Mouse (Mus musculus): ENCODE results near the gene B3galt4. TPM values are rescaled to one million over a fixed set of nuclear protein-coding genes. Genes with fewer than 3 reads are reported as not detected.
A peak's percentile ranks its signal among the peaks of the same experiment; 100 is the strongest.

The B3galt4 gene
- polyA plus RNA-seq, 1 experiment from 2014 or later, result 8.0 TPM

DNA sequence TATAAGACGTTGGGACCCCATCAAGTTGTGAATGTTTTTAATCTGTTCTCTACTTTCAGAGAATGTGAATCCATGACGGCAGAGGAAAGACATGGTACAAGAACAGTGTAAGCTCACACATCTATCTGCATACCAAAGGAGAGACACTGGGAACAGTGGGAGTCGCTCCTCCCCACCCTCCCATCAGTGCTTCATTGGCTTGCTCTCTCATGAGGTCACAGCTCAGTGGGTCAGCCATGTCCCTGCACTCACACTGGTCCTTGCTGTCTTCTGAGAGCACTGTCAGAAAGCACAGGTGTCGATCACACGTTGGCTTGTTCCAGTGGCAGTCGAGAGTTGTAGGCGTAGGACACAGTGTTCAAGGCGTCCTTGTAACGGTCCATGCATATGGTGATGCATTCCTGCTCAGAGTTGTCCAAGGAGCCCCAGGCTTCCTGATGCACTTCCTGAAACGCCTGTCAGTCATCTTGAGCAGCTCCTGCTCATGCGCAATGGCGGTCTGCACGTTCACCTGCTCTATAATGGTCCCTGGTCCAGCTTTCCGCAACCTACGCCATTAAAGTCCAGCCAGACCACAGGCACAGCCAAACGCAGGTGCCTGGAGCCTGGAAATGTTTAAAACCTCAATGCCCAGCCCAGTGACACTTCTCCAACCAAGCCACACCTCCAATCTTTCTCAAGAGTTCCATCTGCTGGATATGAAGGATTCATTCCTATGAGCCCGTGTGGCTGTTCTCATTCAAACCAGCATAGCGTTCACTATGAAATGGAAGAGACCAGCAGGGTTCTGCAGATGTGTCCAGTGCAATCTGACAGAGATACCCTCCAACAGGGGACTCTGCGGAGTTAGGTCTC, 29.1 kb upstream of the B3galt4 start:
- ATAC-seq (ENCODE audit: low FRiP score, low read depth), result no peak
- no peak overlapping the region for H3K9ac ChIP-seq
- 73% methylated on average over 19 of the region's 19 CpGs for WGBS
- H3K27ac ChIP-seq, result no peak overlapping the region
- H3K4me3 ChIP-seq, result peak overlapping the region; percentile 54; the same call in 1 of the 2 replicates
- H3K4me2 ChIP-seq (replicated peaks), result peak overlapping the region; percentile 70
- no peaks in the 10 kb centered on the region for H3K9me3 ChIP-seq
- no peaks in the 10 kb centered on the region for H3K36me3 ChIP-seq
- H3K4me1 ChIP-seq, result peaks cover 25% of the 10 kb centered on the region
- H3K27me3 ChIP-seq, result peaks cover 56% of the 10 kb centered on the region

DNA sequence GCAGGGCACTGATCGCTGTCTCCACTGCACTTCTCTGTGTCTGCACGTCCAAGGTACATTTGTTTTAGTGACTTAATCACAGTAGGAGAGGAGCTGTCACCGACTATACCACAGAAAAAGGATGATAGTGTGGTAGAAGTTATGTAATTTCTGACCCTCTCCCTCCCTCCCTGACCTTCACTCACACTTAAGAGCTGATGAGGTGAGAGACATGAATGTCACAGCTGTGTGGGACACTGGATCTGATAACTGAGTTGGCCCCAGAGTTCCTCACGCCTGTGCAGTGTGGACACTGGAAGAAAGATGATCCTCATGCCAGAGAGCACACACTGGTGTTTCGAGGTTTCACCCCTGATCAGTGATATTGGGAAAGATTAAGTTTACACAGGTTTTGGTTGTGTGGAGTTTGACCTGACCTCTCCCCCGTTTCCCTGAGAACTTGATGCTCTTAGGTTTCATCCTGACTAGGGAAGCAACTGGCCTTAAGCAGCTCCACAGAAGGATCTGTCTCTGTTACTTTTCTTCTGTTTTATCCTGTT, 28.3 kb upstream of the B3galt4 start:
- Histone ChIP-seq H3K9ac (no peak overlapping the region), H3K36me3 (no peaks in the 10 kb centered on the region), H3K4me2 (replicated peaks) (no peak overlapping the region), H3K9me3 (no peaks in the 10 kb centered on the region), H3K27me3 (peaks cover 64% of the 10 kb centered on the region), H3K4me3 (no peak overlapping the region), H3K4me1 (peaks cover 25% of the 10 kb centered on the region), H3K27ac (no peak overlapping the region)
- ATAC-seq (ENCODE audit: low FRiP score, low read depth), result no peak
- WGBS, result 75% methylated on average over 6 of the region's 6 CpGs

DNA sequence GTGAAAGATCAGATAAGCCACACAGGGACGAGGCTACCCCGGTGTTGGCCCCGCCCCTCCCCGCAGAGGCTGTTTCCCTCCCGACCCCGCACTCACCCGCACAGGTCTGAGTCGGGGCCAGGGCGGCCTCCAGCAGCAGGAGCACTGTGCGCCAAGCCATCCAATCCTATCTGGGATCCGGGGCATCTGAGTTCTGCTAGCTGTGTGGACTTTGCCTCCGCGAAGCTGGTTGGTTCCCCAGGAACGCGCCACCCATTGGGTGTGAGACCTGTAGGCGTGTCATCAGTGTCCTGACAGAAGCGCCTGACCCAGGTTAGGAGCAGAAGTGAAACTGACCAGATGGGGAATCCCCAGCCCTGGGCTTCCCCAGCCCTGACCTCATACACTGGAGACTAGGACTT, 27.3 kb upstream of the B3galt4 start:
- Histone ChIP-seq H3K9me3 (no peaks in the 10 kb centered on the region), H3K4me2 (replicated peaks) (peak overlapping the region; percentile 62), H3K27me3 (peaks cover 72% of the 10 kb centered on the region), H3K9ac (peak overlapping the region; percentile 39), H3K4me3 (peak overlapping the region; percentile 37), H3K27ac (no peak overlapping the region), H3K36me3 (no peaks in the 10 kb centered on the region), H3K4me1 (peaks cover 25% of the 10 kb centered on the region)
- ATAC-seq (ENCODE audit: low FRiP score, low read depth), result peak; percentile 39; the same call in 1 of the 2 replicates
- WGBS, result 0% methylated on average over 17 of the region's 17 CpGs

DNA sequence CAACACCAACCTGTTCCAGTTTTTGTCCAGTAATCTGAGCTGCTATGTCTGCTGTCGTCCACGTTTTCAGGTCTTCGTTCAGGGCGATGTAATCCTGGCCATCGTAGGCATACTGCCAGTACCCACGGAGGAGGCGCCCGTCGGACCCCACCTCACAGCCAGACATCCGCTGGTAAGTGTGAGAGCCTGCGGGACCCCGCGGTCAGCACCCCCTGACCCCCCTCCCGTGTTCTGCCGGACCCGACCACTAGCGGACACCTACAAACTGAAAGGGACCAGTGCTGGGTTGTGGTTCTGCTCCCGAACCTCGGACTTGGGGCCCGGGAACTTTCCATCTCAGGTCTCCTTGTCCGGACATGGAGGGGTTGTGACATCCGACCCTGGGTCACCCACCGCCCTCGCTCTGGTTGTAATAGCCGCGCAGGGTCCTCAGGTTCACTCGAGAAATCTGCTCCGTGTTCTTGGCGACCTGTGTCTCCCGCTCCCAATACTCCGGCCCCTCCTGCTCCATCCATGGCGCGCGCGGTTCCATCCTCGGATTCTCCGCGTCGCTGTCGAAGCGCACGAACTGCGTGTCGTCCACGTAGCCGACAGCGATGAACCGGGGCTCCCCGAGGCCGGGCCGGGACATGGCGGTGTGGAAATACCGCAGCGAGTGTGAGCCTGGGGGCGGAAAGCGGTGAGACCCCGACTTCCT, 26.7 kb upstream of the B3galt4 start:
- H3K9ac ChIP-seq, result peak overlapping the region; percentile 39
- peaks cover 25% of the 10 kb centered on the region for H3K4me1 ChIP-seq
- ATAC-seq (ENCODE audit: low FRiP score, low read depth), result no peak
- peak overlapping the region; percentile 37 for H3K4me3 ChIP-seq
- H3K27ac ChIP-seq, result no peak overlapping the region
- WGBS, result 2% methylated on average over 56 of the region's 57 CpGs
- no peaks in the 10 kb centered on the region for H3K9me3 ChIP-seq
- H3K4me2 ChIP-seq (replicated peaks), result peak overlapping the region; percentile 62
- H3K27me3 ChIP-seq, result peaks cover 78% of the 10 kb centered on the region
- H3K36me3 ChIP-seq, result no peaks in the 10 kb centered on the region

DNA sequence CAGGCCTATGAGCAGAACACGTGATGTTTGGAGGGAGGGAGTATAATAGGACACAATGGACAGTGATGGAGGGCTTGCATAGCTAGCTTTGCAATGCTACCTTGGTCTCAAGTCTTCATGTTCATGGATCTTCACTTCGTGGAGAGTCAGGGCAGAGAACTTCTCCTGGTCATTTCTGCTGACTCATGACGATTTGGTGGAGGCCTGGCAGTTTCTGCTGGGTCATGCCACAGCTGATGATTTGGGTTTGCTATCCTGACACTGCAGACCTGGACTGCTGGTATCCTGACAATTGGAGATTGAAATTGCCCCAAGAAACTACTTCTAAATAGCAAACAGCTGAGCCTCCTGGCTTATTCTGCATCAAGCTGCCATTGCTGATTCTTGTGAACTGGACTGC, 22.3 kb upstream of the B3galt4 start:
- peaks cover 15% of the 10 kb centered on the region; the same call in 1 of the 2 replicates for H3K4me1 ChIP-seq
- H3K27ac ChIP-seq, result no peak overlapping the region
- H3K9ac ChIP-seq, result no peak overlapping the region
- no peak overlapping the region for H3K4me3 ChIP-seq
- 55% methylated on average over 3 of the region's 3 CpGs for WGBS
- peaks cover 57% of the 10 kb centered on the region for H3K27me3 ChIP-seq
- no peaks in the 10 kb centered on the region for H3K36me3 ChIP-seq
- no peaks in the 10 kb centered on the region; the same call in 1 of the 2 replicates for H3K9me3 ChIP-seq
- no peak for ATAC-seq (ENCODE audit: low FRiP score, low read depth)
- H3K4me2 ChIP-seq (replicated peaks), result no peak overlapping the region

DNA sequence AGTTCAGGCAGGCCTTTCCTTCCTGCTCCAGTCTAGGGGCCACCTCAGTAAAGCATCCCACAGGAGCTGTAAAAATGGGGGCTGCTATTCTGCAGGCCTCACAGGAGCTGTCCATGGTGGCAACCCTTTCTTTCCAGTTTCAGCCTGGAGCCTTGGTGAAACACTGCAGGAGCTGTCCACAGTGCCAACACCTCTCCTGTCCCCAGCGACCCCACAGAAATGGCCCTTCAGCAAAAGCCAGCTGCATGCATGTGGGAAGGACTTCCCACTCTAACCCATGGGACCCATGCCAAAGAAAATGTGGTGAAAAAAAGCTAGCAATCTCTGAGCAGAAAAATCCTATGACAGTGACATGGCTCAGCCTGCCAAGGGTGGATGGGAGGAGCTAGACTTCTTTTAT, 21.4 kb upstream of the B3galt4 start:
- peak; percentile 40; the same call in 1 of the 2 replicates for ATAC-seq (ENCODE audit: low FRiP score, low read depth)
- WGBS, result 4% methylated on average over 1 of the region's 1 CpGs
- H3K36me3 ChIP-seq, result no peaks in the 10 kb centered on the region
- H3K4me3 ChIP-seq, result no peak overlapping the region
- 0 out of 2 replicates have a peak, but pooled peaks cover 6% of the 10 kb centered on the region for H3K4me1 ChIP-seq
- no peak overlapping the region for H3K27ac ChIP-seq
- H3K4me2 ChIP-seq (replicated peaks), result no peak overlapping the region
- no peak overlapping the region for H3K9ac ChIP-seq
- peaks cover 49% of the 10 kb centered on the region for H3K27me3 ChIP-seq
- H3K9me3 ChIP-seq, result no peaks in the 10 kb centered on the region; the same call in 1 of the 2 replicates

DNA sequence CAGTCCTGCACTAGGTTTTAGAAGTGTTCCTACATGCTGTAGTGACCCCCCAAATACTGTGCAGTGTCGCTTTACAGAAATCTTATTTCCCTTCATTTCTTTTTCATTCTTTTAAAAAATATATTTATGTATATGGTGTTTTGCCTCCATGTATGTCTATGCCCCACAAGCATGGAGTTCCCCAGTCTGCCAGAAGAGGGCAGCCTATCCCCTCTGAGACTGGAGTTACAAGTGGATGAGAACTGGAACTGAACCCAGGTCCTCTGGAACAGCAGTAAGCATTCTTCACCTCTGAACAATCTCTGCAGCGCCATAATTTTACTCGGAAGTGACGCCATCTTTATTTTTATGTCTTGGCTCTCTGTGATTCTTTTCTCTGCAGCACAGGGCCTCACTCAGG, 18.1 kb upstream of the B3galt4 start:
- Histone ChIP-seq H3K9me3 (no peaks in the 10 kb centered on the region; the same call in 1 of the 2 replicates), H3K27me3 (peaks cover 16% of the 10 kb centered on the region), H3K27ac (no peak overlapping the region), H3K4me2 (replicated peaks) (no peak overlapping the region), H3K9ac (no peak overlapping the region), H3K4me1 (0 out of 2 replicates have a peak, but pooled peaks cover 6% of the 10 kb centered on the region), H3K36me3 (peaks cover 20% of the 10 kb centered on the region), H3K4me3 (no peak overlapping the region)
- WGBS, result 76% methylated on average over 4 of the region's 4 CpGs
- no peak for ATAC-seq (ENCODE audit: low FRiP score, low read depth)

DNA sequence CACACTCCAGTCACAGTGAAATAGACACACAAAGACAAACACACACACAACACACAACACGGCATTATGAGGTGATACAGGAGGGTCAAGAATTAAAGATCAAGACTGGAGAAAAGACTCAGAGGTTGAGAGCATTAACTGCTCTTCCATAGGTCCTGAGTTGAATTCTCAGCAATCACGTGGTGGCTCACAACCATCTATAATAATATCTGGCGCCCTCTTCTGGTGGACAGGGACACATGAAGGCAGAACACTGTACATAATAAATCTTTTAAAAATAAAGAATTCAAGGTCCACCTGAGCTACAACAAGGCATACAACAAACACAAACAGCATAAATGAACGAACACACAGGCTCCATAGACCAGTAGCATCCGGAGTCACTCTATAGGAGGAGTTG, 17.6 kb upstream of the B3galt4 start:
- H3K4me1 ChIP-seq, result 0 out of 2 replicates have a peak, but pooled peaks cover 6% of the 10 kb centered on the region
- H3K27ac ChIP-seq, result no peak overlapping the region
- H3K27me3 ChIP-seq, result peaks cover 12% of the 10 kb centered on the region; the same call in 1 of the 2 replicates
- no peak for ATAC-seq (ENCODE audit: low FRiP score, low read depth)
- no peak overlapping the region for H3K4me2 ChIP-seq (replicated peaks)
- no peak overlapping the region for H3K9ac ChIP-seq
- no peak overlapping the region for H3K4me3 ChIP-seq
- H3K9me3 ChIP-seq, result no peaks in the 10 kb centered on the region; the same call in 1 of the 2 replicates
- peaks cover 22% of the 10 kb centered on the region for H3K36me3 ChIP-seq
- 33% methylated on average over 5 of the region's 5 CpGs for WGBS

DNA sequence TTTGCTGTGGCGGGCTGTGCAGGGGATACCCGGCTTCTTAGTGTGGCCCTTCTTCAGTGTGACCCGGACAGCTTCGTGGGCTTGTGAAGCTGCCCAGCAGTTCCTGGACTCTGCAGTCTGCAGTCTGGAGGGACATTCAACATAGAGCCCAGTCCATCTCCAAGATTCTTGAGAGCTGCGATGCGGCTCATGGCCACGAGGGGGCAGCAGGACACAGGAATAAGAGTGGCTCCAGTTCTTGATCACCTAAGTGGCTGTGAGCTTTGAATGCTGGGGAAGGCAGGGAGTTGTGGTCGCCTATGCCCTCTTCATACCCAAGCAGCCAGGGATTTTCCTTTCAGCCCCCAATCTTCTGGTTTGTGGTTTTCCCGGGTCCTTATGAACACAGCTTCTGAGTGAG, 17.2 kb upstream of the B3galt4 start:
- H3K36me3 ChIP-seq, result peaks cover 26% of the 10 kb centered on the region
- H3K9ac ChIP-seq, result no peak overlapping the region
- no peak overlapping the region for H3K4me3 ChIP-seq
- H3K4me2 ChIP-seq (replicated peaks), result no peak overlapping the region
- no peaks in the 10 kb centered on the region; the same call in 1 of the 2 replicates for H3K9me3 ChIP-seq
- peaks cover 8% of the 10 kb centered on the region; the same call in 1 of the 2 replicates for H3K27me3 ChIP-seq
- WGBS, result 3% methylated on average over 9 of the region's 9 CpGs
- ATAC-seq (ENCODE audit: low FRiP score, low read depth), result peak; percentile 41; the same call in 1 of the 2 replicates
- H3K4me1 ChIP-seq, result 0 out of 2 replicates have a peak, but pooled peaks cover 6% of the 10 kb centered on the region
- no peak overlapping the region for H3K27ac ChIP-seq

DNA sequence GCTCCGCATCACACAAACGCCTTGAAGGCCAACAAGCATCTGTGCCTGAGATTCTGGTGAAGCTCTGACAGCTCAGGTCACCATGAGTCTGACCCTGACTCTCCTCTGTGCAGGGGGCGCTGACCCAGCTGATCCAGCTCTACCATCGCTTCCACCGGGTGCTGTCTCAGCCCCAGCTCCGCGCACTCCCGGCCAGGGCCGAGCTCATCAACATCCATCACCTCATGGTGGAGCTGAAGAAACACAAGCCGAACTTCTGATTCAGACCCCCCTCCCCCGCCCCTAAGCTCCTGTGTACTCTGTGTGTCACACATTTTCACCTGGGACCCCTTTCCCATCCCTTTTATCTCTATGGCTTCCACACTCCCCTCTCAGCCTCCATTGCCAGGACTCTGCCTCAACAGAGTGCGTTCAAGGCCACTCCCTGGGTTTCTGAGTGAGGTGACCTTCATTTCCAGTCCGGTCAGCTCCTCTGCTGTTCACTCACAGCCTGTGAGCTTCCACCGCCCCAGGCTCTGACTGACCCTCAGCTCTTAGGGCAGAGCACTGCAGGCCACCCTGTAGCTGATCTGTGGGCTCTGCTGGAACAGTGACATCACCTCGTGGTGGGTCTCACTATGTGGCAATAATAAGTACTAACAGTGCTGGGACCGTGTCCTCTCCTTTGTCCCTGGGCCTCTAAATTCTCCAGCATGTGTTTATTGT, 14.7 kb upstream of the B3galt4 start:
- no peak for ATAC-seq (ENCODE audit: low FRiP score, low read depth)
- peaks cover 51% of the 10 kb centered on the region for H3K36me3 ChIP-seq
- 87% methylated on average over 16 of the region's 16 CpGs for WGBS

DNA sequence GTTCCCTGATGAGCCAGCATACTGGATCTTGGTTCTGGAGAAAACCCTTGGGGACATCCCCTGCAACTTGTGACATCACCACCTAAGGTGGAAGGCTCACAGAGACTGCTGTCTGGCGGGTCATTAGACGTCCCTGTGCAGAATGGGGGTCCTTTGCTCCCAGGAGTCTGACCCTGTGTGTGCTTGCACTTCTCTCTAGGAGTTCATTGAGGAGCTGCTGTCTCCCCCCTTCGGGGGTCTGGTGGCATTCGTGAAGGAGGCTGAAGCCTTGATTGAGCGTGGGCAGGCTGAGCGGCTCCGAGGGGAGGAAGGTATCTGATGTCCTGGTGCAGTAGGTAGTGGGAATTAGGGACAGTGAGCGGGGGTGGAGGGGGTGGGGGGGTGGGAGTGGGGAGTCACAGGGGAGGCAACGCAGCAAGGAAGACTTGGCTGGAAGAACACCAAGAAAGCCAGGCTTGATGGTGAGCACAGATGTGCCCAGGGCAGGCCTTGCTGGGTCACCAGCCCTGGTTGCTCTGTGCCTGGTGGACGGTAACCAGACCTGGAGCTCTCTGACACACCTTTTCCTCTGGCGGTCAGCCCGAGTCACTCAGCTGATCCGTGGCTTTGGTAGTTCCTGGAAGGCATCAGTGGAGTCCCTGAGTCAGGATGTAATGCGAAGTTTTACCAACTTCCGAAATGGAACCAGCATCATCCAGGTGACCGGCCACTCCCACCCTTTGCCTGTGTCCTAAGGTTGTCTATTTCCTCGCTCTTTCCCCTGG, 14.0 kb upstream of the B3galt4 start:
- Histone ChIP-seq H3K4me2 (replicated peaks) (no peak overlapping the region), H3K27me3 (no peaks in the 10 kb centered on the region), H3K36me3 (peaks cover 59% of the 10 kb centered on the region), H3K9me3 (no peaks in the 10 kb centered on the region; the same call in 1 of the 2 replicates), H3K27ac (no peak overlapping the region), H3K4me1 (no peaks in the 10 kb centered on the region), H3K9ac (no peak overlapping the region), H3K4me3 (no peak overlapping the region)
- ATAC-seq (ENCODE audit: low FRiP score, low read depth), result no peak
- 89% methylated on average over 16 of the region's 17 CpGs for WGBS

More for the DNA sequence above, 14.7 kb upstream of the B3galt4 start:
- H3K9ac ChIP-seq, result no peak overlapping the region
- no peak overlapping the region for H3K4me3 ChIP-seq
- no peak overlapping the region for H3K27ac ChIP-seq
- no peak overlapping the region for H3K4me2 ChIP-seq (replicated peaks)
- no peaks in the 10 kb centered on the region; the same call in 1 of the 2 replicates for H3K9me3 ChIP-seq
- H3K27me3 ChIP-seq, result no peaks in the 10 kb centered on the region
- no peaks in the 10 kb centered on the region for H3K4me1 ChIP-seq

Data from limb, embryonic 13.5 days (tissue).